Mouse (Mus musculus) small intestine, adult 2 months (tissue): Measurements from ENCODE around the gene Map4k3. TPM values are rescaled to one million over a fixed set of nuclear protein-coding genes. Genes with fewer than 3 reads are reported as not detected.

Experiments
- H3K27ac ChIP-seq: fragments of 200-500 bp; 2 replicates; pipeline ENCODE4 v1.5.1; 2012; ENCODE audit warnings: low read depth, low read length, control low read depth, inconsistent platforms; ENCODE audit not compliant: insufficient read depth
- H3K27me3 ChIP-seq: fragments of 200-500 bp; 2 replicates; pipeline ENCODE4 v1.6.1; 2012; ENCODE audit warnings: mild to moderate bottlenecking, moderate library complexity, low read length, inconsistent platforms; ENCODE audit not compliant: control insufficient read depth, insufficient read depth
- H3K36me3 ChIP-seq: fragments of 200-500 bp; 2 replicates; pipeline ENCODE4 v1.6.1; 2012; ENCODE audit warnings: mild to moderate bottlenecking, low read length, control low read depth, inconsistent platforms; ENCODE audit not compliant: control insufficient read depth, insufficient read depth
- H3K4me1 ChIP-seq: fragments of 200-500 bp; 2 replicates; pipeline ENCODE4 v1.6.1; 2012; ENCODE audit warnings: low read length, inconsistent platforms, mixed read lengths; ENCODE audit not compliant: control insufficient read depth, insufficient read depth, insufficient read length
- H3K4me3 ChIP-seq: fragments of 200-500 bp; 2 replicates; pipeline ENCODE4 v1.5.1; 2012; ENCODE audit warnings: low read depth, mild to moderate bottlenecking, control low read depth, inconsistent platforms, low read length, moderate library complexity
- CTCF ChIP-seq: fragments of 200-500 bp; IDR thresholded peaks from 2 replicates; pipeline ENCODE4 v1.5.1; 2012; ENCODE audit warnings: low read depth, mild to moderate bottlenecking, control low read depth, inconsistent platforms, low read length, moderate library complexity, mixed read lengths; ENCODE audit not compliant: insufficient replicate concordance, insufficient read length; ENCODE audit errors: extremely low read depth
- POLR2A ChIP-seq: fragments of 200-500 bp; IDR thresholded peaks from 2 replicates; pipeline ENCODE4 v1.6.1; 2012; ENCODE audit warnings: low read depth, mild to moderate bottlenecking, control low read depth, inconsistent platforms, low read length, moderate library complexity
- WGBS: fragments of 180-500 bp; shearing (Covaris S2); methylation state at CpG from one replicate; pipeline ENCODE4 v1.1.7; 2018; 5-methylcytosine and 5-hydroxymethylcytosine counted together
- polyA plus RNA-seq: library from polyadenylated mRNA; depleted of rRNA; stranded (reverse); fragments of >200 nt; gene quantifications from 2 replicates; pipeline ENCODE4 v1.2.3, GENCODE M21; 2012

The Map4k3 gene
- polyA plus RNA-seq, 1 experiment = 9.4 TPM

- no peak overlapping the region for H3K4me3 ChIP-seq
- WGBS = 70% methylated on average over 24 of the region's 24 CpGs
- no peaks in the 10 kb centered on the region for H3K36me3 ChIP-seq
Measured at GRCm38 (mm10) chr17:80709921-80710838, 18.1 kb downstream of the Map4k3 start.

GRCm38 (mm10) chr17:80708803-80709202, 19.5 kb downstream of the Map4k3 start:
- no peak for TF ChIP-seq POLR2A
- no peak for TF ChIP-seq CTCF
- Histone ChIP-seq H3K27ac (no peak overlapping the region), H3K4me3 (no peak overlapping the region), H3K4me1 (peaks cover 16% of the 10 kb centered on the region), H3K36me3 (no peaks in the 10 kb centered on the region), H3K27me3 (no peaks in the 10 kb centered on the region)
- 35% methylated on average over 6 of the region's 6 CpGs for WGBS

More at GRCm38 (mm10) chr17:80709921-80710838, 18.1 kb downstream of the Map4k3 start:
- Histone ChIP-seq H3K27me3 (no peaks in the 10 kb centered on the region), H3K27ac (no peak overlapping the region), H3K4me1 (peaks cover 19% of the 10 kb centered on the region)
- no peak for TF ChIP-seq POLR2A
- no peak for TF ChIP-seq CTCF

GRCm38 (mm10) chr17:80707176-80707575, 21.1 kb downstream of the Map4k3 start:
- Histone ChIP-seq H3K27me3 (no peaks in the 10 kb centered on the region), H3K36me3 (no peaks in the 10 kb centered on the region), H3K27ac (no peak overlapping the region), H3K4me1 (peaks cover 16% of the 10 kb centered on the region), H3K4me3 (no peak overlapping the region)
- TF ChIP-seq CTCF (no peak), POLR2A (no peak)
- WGBS = 32% methylated on average over 4 of the region's 4 CpGs

- no peak for TF ChIP-seq CTCF
- Histone ChIP-seq H3K36me3 (no peaks in the 10 kb centered on the region), H3K27ac (no peak overlapping the region), H3K4me1 (peaks cover 16% of the 10 kb centered on the region), H3K4me3 (no peak overlapping the region), H3K27me3 (no peaks in the 10 kb centered on the region)
- 62% methylated on average over 6 of the region's 6 CpGs for WGBS
Measured at GRCm38 (mm10) chr17:80706608-80707007, 21.7 kb downstream of the Map4k3 start.

- H3K4me1 ChIP-seq = peaks cover 12% of the 10 kb centered on the region; the same call in 1 of the 2 replicates
- WGBS = 52% methylated on average over 5 of the region's 5 CpGs
- no peaks in the 10 kb centered on the region for H3K27me3 ChIP-seq
- no peak overlapping the region for H3K27ac ChIP-seq
- no peaks in the 10 kb centered on the region for H3K36me3 ChIP-seq
- TF ChIP-seq POLR2A (no peak), CTCF (no peak)
- no peak overlapping the region for H3K4me3 ChIP-seq
Measured at GRCm38 (mm10) chr17:80701687-80702086, 26.6 kb downstream of the Map4k3 start.

- WGBS = 27% methylated on average over 7 of the region's 7 CpGs
Measured at GRCm38 (mm10) chr17:80698930-80699329, 29.4 kb downstream of the Map4k3 start.

GRCm38 (mm10) chr17:80698191-80698901, 29.9 kb downstream of the Map4k3 start:
- no peak overlapping the region for H3K4me3 ChIP-seq
- peaks cover 12% of the 10 kb centered on the region; the same call in 1 of the 2 replicates for H3K4me1 ChIP-seq
- H3K27me3 ChIP-seq = no peaks in the 10 kb centered on the region
- TF ChIP-seq CTCF (no peak), POLR2A (no peak)
- no peak overlapping the region for H3K27ac ChIP-seq
- WGBS = 30% methylated on average over 12 of the region's 12 CpGs
- no peaks in the 10 kb centered on the region for H3K36me3 ChIP-seq

More at GRCm38 (mm10) chr17:80698930-80699329, 29.4 kb downstream of the Map4k3 start:
- Histone ChIP-seq H3K27me3 (no peaks in the 10 kb centered on the region), H3K27ac (no peak overlapping the region), H3K4me1 (peaks cover 12% of the 10 kb centered on the region; the same call in 1 of the 2 replicates), H3K36me3 (no peaks in the 10 kb centered on the region), H3K4me3 (no peak overlapping the region)
- no peak for TF ChIP-seq POLR2A
- TF ChIP-seq CTCF = no peak
